Mouse (Mus musculus): ENCODE measurements around the gene Katnal1. TPM values are rescaled to one million over a fixed set of nuclear protein-coding genes. Genes with fewer than 3 reads are reported as not detected.

Katnal1 gene
- total RNA-seq (2014; rRNA removed; ENCODE audit: low replicate concordance) (5.4 and 21.1 TPM in 2 replicates), polyA plus RNA-seq (2015; fragmentation: Nextera tagmentation; extraction: Ambion mirVana) (8.0 and 8.4 TPM in 2 replicates)

DNA sequence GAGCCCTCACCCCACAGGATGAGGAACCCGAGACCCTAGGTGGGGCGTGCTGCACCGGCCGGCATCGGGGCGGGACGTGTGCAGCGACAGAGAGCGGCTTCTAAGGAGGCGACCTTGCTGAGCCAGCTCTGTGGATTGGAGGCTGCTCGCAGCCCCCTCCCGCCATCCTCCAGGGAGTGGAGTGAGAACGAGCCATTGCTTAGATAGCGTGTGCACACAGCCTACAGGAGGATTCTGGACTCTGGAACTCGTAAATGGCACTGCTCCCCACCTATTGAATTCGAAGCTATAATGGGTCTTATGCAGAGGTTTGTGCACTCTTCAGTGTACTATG, at the start of gene Katnal1:
Gene Katnal1, minus strand, starts transcription at position 205 of the 334 bp plus-strand sequence.
- ATAC-seq (ENCODE audit: insufficient read depth, low read depth) (no peak; the same call in 1 of the 2 replicates), DNase-seq (ENCODE audit: low spot score) (no peak)
- H3K4me1 ChIP-seq (ENCODE audit: control insufficient read depth, insufficient read depth), result peaks cover 12% of the 10 kb centered on the region; the same call in 1 of the 2 replicates
- peak within 1 kb of the TSS; percentile 76 for H3K9ac ChIP-seq (replicated peaks; ENCODE audit: low read depth, low read length)
- 3% methylated on average over 16 of the region's 16 CpGs for WGBS
- TF ChIP-seq EP300 (IDR thresholded peaks at IDR 0.05; ENCODE audit: low read depth) (no peak), CTCF (IDR thresholded peaks at IDR 0.05; ENCODE audit: low read depth) (no peak)
- no peaks in the 10 kb centered on the region for H3K9me3 ChIP-seq (replicated peaks; ENCODE audit: control insufficient read depth, low read length)
- H3K27ac ChIP-seq (ENCODE audit: low read depth), result peak within 1 kb of the TSS; percentile 91
- H3K4me2 ChIP-seq (ENCODE audit: low read depth, low read length), result peak within 1 kb of the TSS; percentile 65
- 0 out of 2 replicates have a peak, but pooled peaks cover 5% of the 10 kb centered on the region for H3K36me3 ChIP-seq (replicated peaks; ENCODE audit: control insufficient read depth, insufficient read depth, low read length)
- no peaks in the 10 kb centered on the region for H3K27me3 ChIP-seq (ENCODE audit: control insufficient read depth, insufficient read depth, low read length)
- peak within 1 kb of the TSS; percentile 81 for H3K4me3 ChIP-seq (ENCODE audit: low read depth, low read length)

DNA sequence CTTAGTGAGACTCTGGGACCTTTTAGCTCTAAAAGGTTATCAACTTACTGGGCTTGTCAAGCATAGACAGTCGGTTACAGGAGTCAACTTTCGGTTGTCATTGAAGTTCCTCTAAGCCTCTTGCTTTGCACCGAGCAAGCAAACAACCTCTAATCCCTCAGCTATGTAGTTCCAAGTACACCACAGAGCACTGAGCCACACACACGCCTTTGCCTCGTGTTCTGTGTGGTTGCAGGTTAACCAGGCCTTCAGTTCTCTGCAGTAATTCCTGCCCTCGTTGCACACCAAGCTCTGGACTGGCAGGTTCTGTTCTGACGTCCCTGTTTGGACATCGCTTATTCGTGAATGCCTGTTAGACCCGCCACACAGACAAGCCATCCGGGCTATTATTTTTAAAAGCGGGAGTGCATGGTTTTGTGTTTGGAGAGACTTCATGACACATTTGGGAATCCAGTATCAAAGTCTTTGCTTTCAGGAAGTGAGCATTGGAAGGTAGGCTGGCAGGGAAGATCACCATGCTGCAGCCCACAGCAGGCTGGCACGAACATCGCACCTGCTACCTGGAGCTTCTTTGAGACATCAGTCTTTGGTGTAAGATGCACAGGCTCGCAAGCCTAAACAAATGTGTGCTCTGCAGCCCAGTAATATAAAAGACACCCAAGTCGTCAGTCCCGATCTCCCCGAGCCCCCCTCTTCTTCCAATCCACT, 49.5 kb upstream of the Katnal1 start:
- H3K4me1 ChIP-seq (ENCODE audit: control insufficient read depth, insufficient read depth), result peaks cover 7% of the 10 kb centered on the region; the same call in 1 of the 2 replicates
- TF ChIP-seq EP300 (IDR thresholded peaks at IDR 0.05; ENCODE audit: low read depth), result no peak
- no peak for TF ChIP-seq CTCF (IDR thresholded peaks at IDR 0.05; ENCODE audit: low read depth)
- H3K27ac ChIP-seq (ENCODE audit: low read depth), result peak overlapping the region; percentile 87
- H3K9ac ChIP-seq (replicated peaks; ENCODE audit: low read depth, low read length), result no peak overlapping the region
- no peaks in the 10 kb centered on the region for H3K9me3 ChIP-seq (replicated peaks; ENCODE audit: control insufficient read depth, low read length)
- no peak overlapping the region; the same call in 1 of the 2 replicates for H3K4me2 ChIP-seq (ENCODE audit: low read depth, low read length)
- DNase-seq (ENCODE audit: low spot score) (no peak), ATAC-seq (ENCODE audit: insufficient read depth, low read depth) (no peak)
- no peaks in the 10 kb centered on the region for H3K27me3 ChIP-seq (ENCODE audit: control insufficient read depth, insufficient read depth, low read length)
- H3K4me3 ChIP-seq (ENCODE audit: low read depth, low read length), result no peak overlapping the region
- 56% methylated on average over 18 of the region's 18 CpGs for WGBS
- no peaks in the 10 kb centered on the region for H3K36me3 ChIP-seq (replicated peaks; ENCODE audit: control insufficient read depth, insufficient read depth, low read length)

DNA sequence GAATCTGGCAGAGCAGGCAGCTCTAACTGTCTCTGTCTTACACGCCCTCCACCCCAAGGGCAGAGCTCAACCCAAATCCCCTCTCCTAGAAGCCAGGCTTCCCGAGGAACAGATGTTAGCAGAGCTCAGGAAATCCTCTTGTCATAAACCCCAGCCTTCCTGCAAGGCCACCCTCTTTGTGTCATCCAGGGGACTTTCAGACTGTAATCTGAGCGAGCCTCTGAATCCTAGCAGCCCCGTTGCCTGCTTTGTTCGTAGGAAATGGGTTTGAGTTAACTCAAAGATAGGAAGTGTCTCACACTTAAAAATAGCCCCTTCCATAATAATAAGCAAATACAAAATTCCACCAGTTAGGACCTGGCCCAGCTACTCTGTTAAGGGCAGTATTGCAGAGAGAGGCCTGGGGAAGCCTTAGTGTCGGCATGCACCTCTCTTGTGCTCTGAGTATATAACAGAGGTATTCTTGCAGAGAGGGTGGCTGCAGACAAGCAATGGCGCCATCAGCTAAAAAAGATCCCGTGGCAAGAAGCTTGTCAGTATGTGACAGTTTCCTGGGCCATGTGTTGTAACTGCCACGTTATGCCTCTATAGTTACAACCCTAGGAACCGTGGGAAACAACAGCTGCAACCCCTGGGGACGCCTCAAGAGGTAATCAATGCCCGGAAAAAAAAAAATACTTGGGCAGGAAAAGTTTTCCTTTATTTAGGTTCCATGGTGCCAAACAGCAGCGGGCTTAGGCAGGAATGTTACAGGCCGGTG, 48.8 kb upstream of the Katnal1 start:
- H3K9ac ChIP-seq (replicated peaks; ENCODE audit: low read depth, low read length), result no peak overlapping the region
- ATAC-seq (ENCODE audit: insufficient read depth, low read depth) (peak; percentile 65), DNase-seq (ENCODE audit: low spot score) (peak; percentile 36)
- H3K27ac ChIP-seq (ENCODE audit: low read depth), result peak overlapping the region; percentile 87
- TF ChIP-seq EP300 (IDR thresholded peaks at IDR 0.05; ENCODE audit: low read depth), result peak; percentile 22; the same call in 1 of the 2 replicates
- no peak for TF ChIP-seq CTCF (IDR thresholded peaks at IDR 0.05; ENCODE audit: low read depth)
- H3K36me3 ChIP-seq (replicated peaks; ENCODE audit: control insufficient read depth, insufficient read depth, low read length), result no peaks in the 10 kb centered on the region
- no peak overlapping the region for H3K4me3 ChIP-seq (ENCODE audit: low read depth, low read length)
- WGBS, result 22% methylated on average over 14 of the region's 14 CpGs
- H3K9me3 ChIP-seq (replicated peaks; ENCODE audit: control insufficient read depth, low read length), result no peaks in the 10 kb centered on the region
- peaks cover 7% of the 10 kb centered on the region; the same call in 1 of the 2 replicates for H3K4me1 ChIP-seq (ENCODE audit: control insufficient read depth, insufficient read depth)
- no peak overlapping the region; the same call in 1 of the 2 replicates for H3K4me2 ChIP-seq (ENCODE audit: low read depth, low read length)
- H3K27me3 ChIP-seq (ENCODE audit: control insufficient read depth, insufficient read depth, low read length), result no peaks in the 10 kb centered on the region

DNA sequence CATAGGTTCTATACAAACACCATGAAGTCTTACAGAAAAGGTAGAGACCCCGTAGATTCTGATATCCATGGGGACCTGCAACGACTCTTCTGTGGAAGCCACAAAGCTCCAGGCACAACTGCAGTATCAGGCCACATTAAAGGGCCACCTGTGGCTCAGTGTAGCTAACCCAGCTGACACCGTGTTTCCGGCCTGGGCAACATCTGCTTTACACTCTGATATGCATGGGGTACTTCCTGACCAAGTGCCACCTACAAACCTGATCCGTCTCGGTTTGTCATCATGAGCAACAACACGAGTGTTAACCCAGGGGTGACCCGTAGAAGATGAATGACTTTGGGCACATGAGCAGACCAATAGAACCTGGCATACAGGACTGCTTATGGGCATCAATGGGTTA, 47.8 kb upstream of the Katnal1 start:
- WGBS, result 82% methylated on average over 8 of the region's 8 CpGs
- H3K4me3 ChIP-seq (ENCODE audit: low read depth, low read length), result no peak overlapping the region
- H3K9me3 ChIP-seq (replicated peaks; ENCODE audit: control insufficient read depth, low read length), result no peaks in the 10 kb centered on the region
- ATAC-seq (ENCODE audit: insufficient read depth, low read depth) (no peak), DNase-seq (ENCODE audit: low spot score) (no peak)
- H3K4me2 ChIP-seq (ENCODE audit: low read depth, low read length), result no peak overlapping the region
- no peak overlapping the region for H3K9ac ChIP-seq (replicated peaks; ENCODE audit: low read depth, low read length)
- TF ChIP-seq EP300 (IDR thresholded peaks at IDR 0.05; ENCODE audit: low read depth) (no peak), CTCF (IDR thresholded peaks at IDR 0.05; ENCODE audit: low read depth) (no peak)
- peak overlapping the region; percentile 59; the same call in 1 of the 2 replicates for H3K27ac ChIP-seq (ENCODE audit: low read depth)
- peaks cover 7% of the 10 kb centered on the region; the same call in 1 of the 2 replicates for H3K4me1 ChIP-seq (ENCODE audit: control insufficient read depth, insufficient read depth)
- no peaks in the 10 kb centered on the region for H3K27me3 ChIP-seq (ENCODE audit: control insufficient read depth, insufficient read depth, low read length)
- H3K36me3 ChIP-seq (replicated peaks; ENCODE audit: control insufficient read depth, insufficient read depth, low read length), result no peaks in the 10 kb centered on the region

DNA sequence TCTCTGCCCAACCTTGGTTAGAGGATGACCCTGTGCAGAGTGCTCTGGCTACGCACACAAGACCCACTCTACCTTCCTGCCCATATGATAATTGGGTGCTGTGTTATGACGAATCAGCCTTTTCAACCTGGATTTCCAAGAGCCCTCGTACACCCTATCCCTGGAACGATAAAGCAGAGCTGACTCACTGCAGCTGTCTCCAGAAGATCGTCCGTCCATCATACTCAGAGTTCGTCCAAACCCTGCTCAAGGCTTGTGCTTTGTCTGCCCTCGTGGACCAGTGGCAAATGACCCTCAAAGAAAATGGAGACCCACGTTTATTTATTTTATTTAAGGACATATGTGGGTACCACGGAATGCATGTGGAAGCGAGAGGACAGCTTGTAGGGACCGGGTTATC, 45.9 kb upstream of the Katnal1 start:
- ATAC-seq (ENCODE audit: insufficient read depth, low read depth) (no peak), DNase-seq (ENCODE audit: low spot score) (no peak)
- Histone ChIP-seq H3K27me3 (ENCODE audit: control insufficient read depth, insufficient read depth, low read length) (no peaks in the 10 kb centered on the region), H3K4me1 (ENCODE audit: control insufficient read depth, insufficient read depth) (peaks cover 7% of the 10 kb centered on the region; the same call in 1 of the 2 replicates), H3K36me3 (replicated peaks; ENCODE audit: control insufficient read depth, insufficient read depth, low read length) (no peaks in the 10 kb centered on the region), H3K27ac (ENCODE audit: low read depth) (no peak overlapping the region), H3K9me3 (replicated peaks; ENCODE audit: control insufficient read depth, low read length) (no peaks in the 10 kb centered on the region), H3K4me3 (ENCODE audit: low read depth, low read length) (no peak overlapping the region), H3K4me2 (ENCODE audit: low read depth, low read length) (no peak overlapping the region), H3K9ac (replicated peaks; ENCODE audit: low read depth, low read length) (no peak overlapping the region)
- 84% methylated on average over 12 of the region's 12 CpGs for WGBS
- TF ChIP-seq CTCF (IDR thresholded peaks at IDR 0.05; ENCODE audit: low read depth) (no peak), EP300 (IDR thresholded peaks at IDR 0.05; ENCODE audit: low read depth) (no peak)

Data from heart, postnatal 0 days (tissue).